Mouse (Mus musculus): ENCODE measurements around the gene Aph1a. TPM values are rescaled to one million over a fixed set of nuclear protein-coding genes. Genes with fewer than 3 reads are reported as not detected.

Aph1a gene
- total RNA-seq, 1 experiment, result 70.9 TPM

DNA sequence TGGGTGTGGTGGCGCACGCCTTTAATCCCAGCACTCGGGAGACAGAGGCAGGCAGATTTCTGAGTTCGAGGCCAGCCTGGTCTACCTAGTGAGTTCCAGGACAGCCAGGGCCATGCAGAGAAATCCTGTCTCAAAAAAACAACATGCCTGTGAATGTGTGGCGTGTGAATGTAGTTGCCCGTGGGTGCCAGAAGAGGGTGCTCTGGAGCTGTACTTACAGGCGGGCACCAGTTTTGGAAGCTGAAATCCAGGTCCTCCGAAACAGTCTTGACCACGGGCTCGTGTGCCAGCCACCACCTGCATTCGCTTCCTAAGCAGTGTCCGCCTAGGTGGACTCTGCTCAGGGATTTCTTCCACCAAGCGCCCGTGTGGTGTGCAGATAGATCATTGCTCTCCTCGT is 45.1 kb downstream of the Aph1a start:
- TF ChIP-seq ZC3H11A (IDR thresholded peaks at IDR 0.05; ENCODE audit: borderline replicate concordance, low read depth, low read length) (0 out of 2 replicates have a peak, but pooled peaks have one; percentile 14), CHD2 (IDR thresholded peaks at IDR 0.05; ENCODE audit: low read depth, low read length) (no peak)
- peak; percentile 53 for DNase-seq (ENCODE audit: low read depth, low spot score)
- Histone ChIP-seq H3K9ac (ENCODE audit: insufficient read depth, low read depth, low read length, poor library complexity, severe bottlenecking) (no peak overlapping the region), H3K4me1 (ENCODE audit: control insufficient read depth in 2 of 2, insufficient read depth in 2 of 2, low read length in 2 of 2, poor library complexity in 1 of 2) (peaks cover 2 to 9% of the 10 kb centered on the region in 2 experiments; a peak in 3 of 4 replicates), H3K27ac (ENCODE audit: insufficient read depth, low read depth, low read length, poor library complexity, severe bottlenecking) (no peak overlapping the region), H3K4me3 (ENCODE audit: insufficient read depth in 1 of 2, low read depth in 1 of 2, low read length in 2 of 2, poor library complexity in 1 of 2, severe bottlenecking in 1 of 2) (no peak overlapping the region), H3K36me3 (ENCODE audit: control insufficient read depth, insufficient read depth, low read length, poor library complexity, severe bottlenecking) (peaks cover 50% of the 10 kb centered on the region), H3K9me3 (ENCODE audit: control insufficient read depth, insufficient read depth, low read depth, low read length) (no peaks in the 10 kb centered on the region)
- in situ Hi-C loops (cut with MboI; ENCODE audit: low sequenced_read_pairs in 2 of 2, unreplicated experiment in 2 of 2), result no loop called here

GRCm38 (mm10) chr3:95942749-95943148 is 49.0 kb downstream of the Aph1a start:
- Histone ChIP-seq H3K4me1 (ENCODE audit: control insufficient read depth in 2 of 2, insufficient read depth in 2 of 2, low read length in 2 of 2, poor library complexity in 1 of 2) (peaks cover 2 to 11% of the 10 kb centered on the region in 2 experiments; a peak in 3 of 4 replicates), H3K27ac (ENCODE audit: insufficient read depth, low read depth, low read length, poor library complexity, severe bottlenecking) (no peak overlapping the region), H3K36me3 (ENCODE audit: control insufficient read depth, insufficient read depth, low read length, poor library complexity, severe bottlenecking) (peaks cover 41% of the 10 kb centered on the region), H3K9ac (ENCODE audit: insufficient read depth, low read depth, low read length, poor library complexity, severe bottlenecking) (no peak overlapping the region), H3K9me3 (ENCODE audit: control insufficient read depth, insufficient read depth, low read depth, low read length) (no peaks in the 10 kb centered on the region), H3K4me3 (ENCODE audit: insufficient read depth in 1 of 2, low read depth in 1 of 2, low read length in 2 of 2, poor library complexity in 1 of 2, severe bottlenecking in 1 of 2) (no peak overlapping the region)
- in situ Hi-C loops (cut with MboI; ENCODE audit: low sequenced_read_pairs in 2 of 2, unreplicated experiment in 2 of 2), result no loop called here
- TF ChIP-seq MAFK (IDR thresholded peaks at IDR 0.05; ENCODE audit: insufficient read depth, low read depth, low read length), result peak; percentile 86
- no peak for TF ChIP-seq HCFC1 (IDR thresholded peaks at IDR 0.05; ENCODE audit: borderline replicate concordance, insufficient read depth, low read length)
- no peak for DNase-seq (ENCODE audit: low read depth, low spot score)

DNA sequence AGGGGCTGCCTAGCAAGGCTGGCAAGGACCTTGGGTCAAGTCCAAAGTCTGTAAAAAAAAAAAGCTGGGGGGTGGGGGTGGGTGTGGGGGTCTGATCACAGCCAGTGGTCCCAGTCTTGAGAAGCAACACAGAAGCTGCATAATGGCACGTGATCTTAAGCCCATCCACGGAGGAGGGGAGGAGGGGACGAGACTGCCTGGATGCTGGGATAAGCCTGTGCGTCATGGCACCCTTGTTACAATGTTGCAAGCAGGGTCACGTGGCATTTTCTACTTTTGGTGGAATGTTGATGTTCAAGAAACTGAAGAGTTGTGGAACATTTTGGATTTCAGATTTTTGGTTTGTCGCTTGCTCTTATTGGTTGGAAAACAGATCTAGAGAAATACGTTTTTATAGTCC is 49.5 kb downstream of the Aph1a start:
- no peak overlapping the region for H3K9ac ChIP-seq (ENCODE audit: insufficient read depth, low read depth, low read length, poor library complexity, severe bottlenecking)
- in situ Hi-C loops (cut with MboI; ENCODE audit: low sequenced_read_pairs in 2 of 2, unreplicated experiment in 2 of 2), result no loop called here
- H3K27ac ChIP-seq (ENCODE audit: insufficient read depth, low read depth, low read length, poor library complexity, severe bottlenecking), result no peak overlapping the region
- H3K36me3 ChIP-seq (ENCODE audit: control insufficient read depth, insufficient read depth, low read length, poor library complexity, severe bottlenecking), result peaks cover 36% of the 10 kb centered on the region
- H3K4me3 ChIP-seq (ENCODE audit: insufficient read depth in 1 of 2, low read depth in 1 of 2, low read length in 2 of 2, poor library complexity in 1 of 2, severe bottlenecking in 1 of 2), result no peak overlapping the region
- TF ChIP-seq ZC3H11A (IDR thresholded peaks at IDR 0.05; ENCODE audit: borderline replicate concordance, low read depth, low read length), result no peak
- TF ChIP-seq MAFK (IDR thresholded peaks at IDR 0.05; ENCODE audit: insufficient read depth, low read depth, low read length), result no peak
- no peak for TF ChIP-seq HCFC1 (IDR thresholded peaks at IDR 0.05; ENCODE audit: borderline replicate concordance, insufficient read depth, low read length)
- TF ChIP-seq CHD2 (IDR thresholded peaks at IDR 0.05; ENCODE audit: low read depth, low read length), result no peak
- no peak for TF ChIP-seq ZNF384 (IDR thresholded peaks at IDR 0.05; ENCODE audit: low read depth, low read length)
- peaks cover 2 to 11% of the 10 kb centered on the region in 2 experiments; a peak in 3 of 4 replicates for H3K4me1 ChIP-seq (ENCODE audit: control insufficient read depth in 2 of 2, insufficient read depth in 2 of 2, low read length in 2 of 2, poor library complexity in 1 of 2)
- DNase-seq (ENCODE audit: low read depth, low spot score), result no peak
- H3K9me3 ChIP-seq (ENCODE audit: control insufficient read depth, insufficient read depth, low read depth, low read length), result no peaks in the 10 kb centered on the region

- no peaks in the 10 kb centered on the region for H3K9me3 ChIP-seq (ENCODE audit: control insufficient read depth, insufficient read depth, low read depth, low read length)
- no peak overlapping the region for H3K4me3 ChIP-seq (ENCODE audit: insufficient read depth in 1 of 2, low read depth in 1 of 2, low read length in 2 of 2, poor library complexity in 1 of 2, severe bottlenecking in 1 of 2)
- no peak for TF ChIP-seq MAFK (IDR thresholded peaks at IDR 0.05; ENCODE audit: insufficient read depth, low read depth, low read length)
- TF ChIP-seq ZC3H11A (IDR thresholded peaks at IDR 0.05; ENCODE audit: borderline replicate concordance, low read depth, low read length), result no peak
- no peak for TF ChIP-seq HCFC1 (IDR thresholded peaks at IDR 0.05; ENCODE audit: borderline replicate concordance, insufficient read depth, low read length)
- TF ChIP-seq ZNF384 (IDR thresholded peaks at IDR 0.05; ENCODE audit: low read depth, low read length), result no peak
- TF ChIP-seq CHD2 (IDR thresholded peaks at IDR 0.05; ENCODE audit: low read depth, low read length), result no peak
- no peak overlapping the region for H3K27ac ChIP-seq (ENCODE audit: insufficient read depth, low read depth, low read length, poor library complexity, severe bottlenecking)
- peaks cover 2 to 11% of the 10 kb centered on the region in 2 experiments; a peak in 3 of 4 replicates for H3K4me1 ChIP-seq (ENCODE audit: control insufficient read depth in 2 of 2, insufficient read depth in 2 of 2, low read length in 2 of 2, poor library complexity in 1 of 2)
- in situ Hi-C loops (cut with MboI; ENCODE audit: low sequenced_read_pairs in 2 of 2, unreplicated experiment in 2 of 2), result no loop called here
- no peak for DNase-seq (ENCODE audit: low read depth, low spot score)
- no peak overlapping the region for H3K9ac ChIP-seq (ENCODE audit: insufficient read depth, low read depth, low read length, poor library complexity, severe bottlenecking)
- peaks cover 29% of the 10 kb centered on the region for H3K36me3 ChIP-seq (ENCODE audit: control insufficient read depth, insufficient read depth, low read length, poor library complexity, severe bottlenecking)
Observed at GRCm38 (mm10) chr3:95944742-95945141, 51.0 kb downstream of the Aph1a start.

GRCm38 (mm10) chr3:95945731-95946240 is 52.0 kb downstream of the Aph1a start:
- Histone ChIP-seq H3K4me3 (ENCODE audit: insufficient read depth in 1 of 2, low read depth in 1 of 2, low read length in 2 of 2, poor library complexity in 1 of 2, severe bottlenecking in 1 of 2) (no peak overlapping the region), H3K4me1 (ENCODE audit: control insufficient read depth in 2 of 2, insufficient read depth in 2 of 2, low read length in 2 of 2, poor library complexity in 1 of 2) (peaks cover 2 to 11% of the 10 kb centered on the region in 2 experiments; a peak in 3 of 4 replicates), H3K36me3 (ENCODE audit: control insufficient read depth, insufficient read depth, low read length, poor library complexity, severe bottlenecking) (peaks cover 22% of the 10 kb centered on the region), H3K27ac (ENCODE audit: insufficient read depth, low read depth, low read length, poor library complexity, severe bottlenecking) (no peak overlapping the region), H3K9me3 (ENCODE audit: control insufficient read depth, insufficient read depth, low read depth, low read length) (no peaks in the 10 kb centered on the region), H3K9ac (ENCODE audit: insufficient read depth, low read depth, low read length, poor library complexity, severe bottlenecking) (no peak overlapping the region)
- in situ Hi-C loops (cut with MboI; ENCODE audit: low sequenced_read_pairs in 2 of 2, unreplicated experiment in 2 of 2), result no loop called here
- TF ChIP-seq ZC3H11A (IDR thresholded peaks at IDR 0.05; ENCODE audit: borderline replicate concordance, low read depth, low read length), result no peak
- no peak for TF ChIP-seq CHD2 (IDR thresholded peaks at IDR 0.05; ENCODE audit: low read depth, low read length)
- no peak for TF ChIP-seq ZNF384 (IDR thresholded peaks at IDR 0.05; ENCODE audit: low read depth, low read length)
- TF ChIP-seq MAFK (IDR thresholded peaks at IDR 0.05; ENCODE audit: insufficient read depth, low read depth, low read length), result no peak
- no peak for TF ChIP-seq HCFC1 (IDR thresholded peaks at IDR 0.05; ENCODE audit: borderline replicate concordance, insufficient read depth, low read length)
- no peak for DNase-seq (ENCODE audit: low read depth, low spot score)

Other genes with a start within 250 kb of the Aph1a start
- gene Mcl1, start 235.2 kb upstream of the Aph1a start, total RNA-seq (2012; rRNA removed), result 207 and 253 TPM in 2 replicates
- 1.9 and 5.0 TPM in 2 replicates for gene Adamtsl4, start 206.1 kb upstream of the Aph1a start, total RNA-seq (2012; rRNA removed)
- 4.1 and 13.4 TPM in 2 replicates for gene Ecm1, start 154.4 kb upstream of the Aph1a start, total RNA-seq (2012; rRNA removed)
- gene Tars2, start 133.8 kb upstream of the Aph1a start, total RNA-seq (2012; rRNA removed), result 85.9 and 132 TPM in 2 replicates
- gene Rprd2, start 75.1 kb upstream of the Aph1a start, total RNA-seq (2012; rRNA removed), result 14.9 and 16.2 TPM in 2 replicates
- 48.6 and 50.5 TPM in 2 replicates for gene Prpf3, start 38.1 kb upstream of the Aph1a start, total RNA-seq (2012; rRNA removed)
- 198 and 224 TPM in 2 replicates for gene Mrps21, start 22.4 kb upstream of the Aph1a start, total RNA-seq (2012; rRNA removed)
- 8.6 and 14.1 TPM in 2 replicates for gene Ciart, start 11.7 kb upstream of the Aph1a start, total RNA-seq (2012; rRNA removed)
- 6.4 and 9.5 TPM in 2 replicates for gene BC028528, start 2.0 kb upstream of the Aph1a start, total RNA-seq (2012; rRNA removed)
- 2.5 and 4.0 TPM in 2 replicates for gene Car14, start 10.7 kb downstream of the Aph1a start, total RNA-seq (2012; rRNA removed)
- 40.9 and 50.8 TPM in 2 replicates for gene Anp32e, start 35.3 kb downstream of the Aph1a start, total RNA-seq (2012; rRNA removed)
- 12.0 and 19.6 TPM in 2 replicates for gene Plekho1, start 102.0 kb downstream of the Aph1a start, total RNA-seq (2012; rRNA removed)
- 9.9 and 11.9 TPM in 2 replicates for gene Vps45, start 164.5 kb downstream of the Aph1a start, total RNA-seq (2012; rRNA removed)
- 17.6 and 23.2 TPM in 2 replicates for gene Otud7b, start 210.6 kb downstream of the Aph1a start, total RNA-seq (2012; rRNA removed)

Measured in ES-E14 (cell line).